Mouse (Mus musculus): Measurements from ENCODE around the gene Dab2ip. TPM values are rescaled to one million over a fixed set of nuclear protein-coding genes. Genes with fewer than 3 reads are reported as not detected.

Dab2ip gene
- polyA plus RNA-seq, 1 experiment from 2014 or later: 5.1 TPM

GRCm38 (mm10) chr2:35549191-35549590, 8.9 kb upstream of the Dab2ip start:
- Histone ChIP-seq H3K4me3 (ENCODE audit: low read depth, low read length) (no peak overlapping the region), H3K27me3 (ENCODE audit: control insufficient read depth, insufficient read depth, low read depth, low read length) (no peaks in the 10 kb centered on the region), H3K9me3 (replicated peaks; ENCODE audit: control insufficient read depth, low read length) (no peaks in the 10 kb centered on the region), H3K27ac (ENCODE audit: low read length) (no peak overlapping the region), H3K4me2 (ENCODE audit: low read depth, low read length) (no peak overlapping the region), H3K9ac (ENCODE audit: low read depth, low read length) (no peak overlapping the region), H3K4me1 (ENCODE audit: control insufficient read depth, low read depth, low read length) (no peaks in the 10 kb centered on the region), H3K36me3 (ENCODE audit: control insufficient read depth, insufficient read depth) (no peaks in the 10 kb centered on the region)
- WGBS (ENCODE audit: insufficient replicate concordance): 43% methylated on average over 4 of the region's 4 CpGs
- no peak for ATAC-seq (ENCODE audit: low read depth)

- Histone ChIP-seq H3K4me1 (ENCODE audit: control insufficient read depth, low read depth, low read length) (no peaks in the 10 kb centered on the region), H3K27ac (ENCODE audit: low read length) (no peak overlapping the region), H3K27me3 (ENCODE audit: control insufficient read depth, insufficient read depth, low read depth, low read length) (no peaks in the 10 kb centered on the region), H3K9ac (ENCODE audit: low read depth, low read length) (no peak overlapping the region), H3K36me3 (ENCODE audit: control insufficient read depth, insufficient read depth) (no peaks in the 10 kb centered on the region), H3K4me2 (ENCODE audit: low read depth, low read length) (no peak overlapping the region), H3K4me3 (ENCODE audit: low read depth, low read length) (no peak overlapping the region), H3K9me3 (replicated peaks; ENCODE audit: control insufficient read depth, low read length) (no peaks in the 10 kb centered on the region)
- ATAC-seq (ENCODE audit: low read depth): no peak
- 66% methylated on average over 9 of the region's 9 CpGs for WGBS (ENCODE audit: insufficient replicate concordance)
These were observed 8.0 kb upstream of the Dab2ip start for GRCm38 (mm10) chr2:35550097-35550496.

GRCm38 (mm10) chr2:35556918-35557486, 1.1 kb upstream of the Dab2ip start:
- Histone ChIP-seq H3K4me2 (ENCODE audit: low read depth, low read length) (no peak overlapping the region), H3K9me3 (replicated peaks; ENCODE audit: control insufficient read depth, low read length) (no peaks in the 10 kb centered on the region), H3K27ac (ENCODE audit: low read length) (no peak overlapping the region), H3K27me3 (ENCODE audit: control insufficient read depth, insufficient read depth, low read depth, low read length) (no peaks in the 10 kb centered on the region), H3K4me3 (ENCODE audit: low read depth, low read length) (no peak overlapping the region), H3K4me1 (ENCODE audit: control insufficient read depth, low read depth, low read length) (no peaks in the 10 kb centered on the region), H3K9ac (ENCODE audit: low read depth, low read length) (no peak overlapping the region), H3K36me3 (ENCODE audit: control insufficient read depth, insufficient read depth) (no peaks in the 10 kb centered on the region)
- WGBS (ENCODE audit: insufficient replicate concordance): 45% methylated on average over 5 of the region's 5 CpGs
- ATAC-seq (ENCODE audit: low read depth): no peak

- H3K27me3 ChIP-seq (ENCODE audit: control insufficient read depth, insufficient read depth, low read depth, low read length): no peaks in the 10 kb centered on the region
- no peaks in the 10 kb centered on the region for H3K9me3 ChIP-seq (replicated peaks; ENCODE audit: control insufficient read depth, low read length)
- H3K36me3 ChIP-seq (ENCODE audit: control insufficient read depth, insufficient read depth): no peaks in the 10 kb centered on the region
- no peak for ATAC-seq (ENCODE audit: low read depth)
- H3K4me3 ChIP-seq (ENCODE audit: low read depth, low read length): no peak overlapping the region
- no peak overlapping the region for H3K27ac ChIP-seq (ENCODE audit: low read length)
- H3K4me1 ChIP-seq (ENCODE audit: control insufficient read depth, low read depth, low read length): no peaks in the 10 kb centered on the region
- H3K9ac ChIP-seq (ENCODE audit: low read depth, low read length): no peak overlapping the region
- 84% methylated on average over 4 of the region's 4 CpGs for WGBS (ENCODE audit: insufficient replicate concordance)
- H3K4me2 ChIP-seq (ENCODE audit: low read depth, low read length): no peak overlapping the region
These were observed 922 bp downstream of the Dab2ip start for GRCm38 (mm10) chr2:35558826-35559550.

- H3K27ac ChIP-seq (ENCODE audit: low read length): no peak overlapping the region
- no peak for ATAC-seq (ENCODE audit: low read depth)
- H3K36me3 ChIP-seq (ENCODE audit: control insufficient read depth, insufficient read depth): no peaks in the 10 kb centered on the region
- 33% methylated on average over 2 of the region's 2 CpGs for WGBS (ENCODE audit: insufficient replicate concordance)
- no peak overlapping the region for H3K4me3 ChIP-seq (ENCODE audit: low read depth, low read length)
- no peaks in the 10 kb centered on the region for H3K9me3 ChIP-seq (replicated peaks; ENCODE audit: control insufficient read depth, low read length)
- no peaks in the 10 kb centered on the region for H3K4me1 ChIP-seq (ENCODE audit: control insufficient read depth, low read depth, low read length)
- H3K9ac ChIP-seq (ENCODE audit: low read depth, low read length): no peak overlapping the region
- no peaks in the 10 kb centered on the region for H3K27me3 ChIP-seq (ENCODE audit: control insufficient read depth, insufficient read depth, low read depth, low read length)
- H3K4me2 ChIP-seq (ENCODE audit: low read depth, low read length): no peak overlapping the region
These were observed 1.4 kb downstream of the Dab2ip start for GRCm38 (mm10) chr2:35559551-35559835.

- no peaks in the 10 kb centered on the region for H3K4me1 ChIP-seq (ENCODE audit: control insufficient read depth, low read depth, low read length)
- H3K36me3 ChIP-seq (ENCODE audit: control insufficient read depth, insufficient read depth): no peaks in the 10 kb centered on the region
- no peak overlapping the region for H3K4me3 ChIP-seq (ENCODE audit: low read depth, low read length)
- H3K27ac ChIP-seq (ENCODE audit: low read length): no peak overlapping the region
- WGBS (ENCODE audit: insufficient replicate concordance): 61% methylated on average over 4 of the region's 4 CpGs
- no peak for ATAC-seq (ENCODE audit: low read depth)
- no peak overlapping the region for H3K9ac ChIP-seq (ENCODE audit: low read depth, low read length)
- H3K4me2 ChIP-seq (ENCODE audit: low read depth, low read length): no peak overlapping the region
- no peaks in the 10 kb centered on the region for H3K27me3 ChIP-seq (ENCODE audit: control insufficient read depth, insufficient read depth, low read depth, low read length)
- no peaks in the 10 kb centered on the region for H3K9me3 ChIP-seq (replicated peaks; ENCODE audit: control insufficient read depth, low read length)
These were observed 5.7 kb downstream of the Dab2ip start for GRCm38 (mm10) chr2:35563722-35564121.

- Histone ChIP-seq H3K4me1 (ENCODE audit: control insufficient read depth, low read depth, low read length) (no peaks in the 10 kb centered on the region), H3K9ac (ENCODE audit: low read depth, low read length) (no peak overlapping the region), H3K27me3 (ENCODE audit: control insufficient read depth, insufficient read depth, low read depth, low read length) (no peaks in the 10 kb centered on the region), H3K4me2 (ENCODE audit: low read depth, low read length) (no peak overlapping the region), H3K27ac (ENCODE audit: low read length) (no peak overlapping the region), H3K4me3 (ENCODE audit: low read depth, low read length) (no peak overlapping the region), H3K36me3 (ENCODE audit: control insufficient read depth, insufficient read depth) (no peaks in the 10 kb centered on the region), H3K9me3 (replicated peaks; ENCODE audit: control insufficient read depth, low read length) (no peaks in the 10 kb centered on the region)
- no peak for ATAC-seq (ENCODE audit: low read depth)
- WGBS (ENCODE audit: insufficient replicate concordance): 53% methylated on average over 6 of the region's 6 CpGs
These were observed 7.2 kb downstream of the Dab2ip start for GRCm38 (mm10) chr2:35565051-35565836.

GRCm38 (mm10) chr2:35566957-35567693, 9.1 kb downstream of the Dab2ip start:
- ATAC-seq (ENCODE audit: low read depth): no peak
- H3K4me1 ChIP-seq (ENCODE audit: control insufficient read depth, low read depth, low read length): no peaks in the 10 kb centered on the region
- H3K27me3 ChIP-seq (ENCODE audit: control insufficient read depth, insufficient read depth, low read depth, low read length): no peaks in the 10 kb centered on the region
- H3K36me3 ChIP-seq (ENCODE audit: control insufficient read depth, insufficient read depth): no peaks in the 10 kb centered on the region
- no peak overlapping the region for H3K9ac ChIP-seq (ENCODE audit: low read depth, low read length)
- H3K9me3 ChIP-seq (replicated peaks; ENCODE audit: control insufficient read depth, low read length): no peaks in the 10 kb centered on the region
- WGBS (ENCODE audit: insufficient replicate concordance): 56% methylated on average over 11 of the region's 11 CpGs
- no peak overlapping the region for H3K4me3 ChIP-seq (ENCODE audit: low read depth, low read length)
- H3K4me2 ChIP-seq (ENCODE audit: low read depth, low read length): no peak overlapping the region
- H3K27ac ChIP-seq (ENCODE audit: low read length): no peak overlapping the region

All from liver, embryonic 16.5 days (tissue).